9 mouse cellular contexts compared by ENCODE assay signal in the genomic region with DNA sequence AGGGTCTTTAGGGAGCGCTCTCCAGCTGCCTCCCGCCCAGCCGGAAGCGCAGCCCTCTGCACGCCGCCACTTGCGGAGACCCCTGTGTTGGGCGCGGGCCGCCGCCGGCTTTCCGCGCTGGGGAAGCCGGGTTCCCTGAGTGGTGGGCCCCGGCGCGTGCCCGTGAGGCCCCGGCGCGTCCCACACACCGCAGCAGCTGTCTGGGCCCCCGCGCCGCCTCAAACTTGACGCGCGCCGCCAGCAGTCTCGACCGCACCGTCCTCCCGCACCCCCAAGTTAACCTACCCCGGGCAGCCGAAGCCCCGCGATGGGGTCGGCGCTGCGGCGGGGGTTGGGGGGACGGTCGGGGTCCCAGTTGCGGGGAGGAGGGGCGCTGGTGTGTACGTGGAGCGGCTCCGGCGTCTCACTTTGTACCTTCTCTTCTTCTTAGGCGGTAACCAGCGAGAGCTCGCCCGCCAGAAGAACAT. TPM values are rescaled to one million over a fixed set of nuclear protein-coding genes. Genes with fewer than 3 reads are reported as not detected.
DNase-seq lines count a peak whose midpoint lies in the region; ATAC-seq lines count a peak whose summit lies in the region.
"Had no signal": no experiment of that assay in that cellular context is flagged by ENCODE, and none has a peak within 500 bp of the region (broad histone marks: within the 10 kb centered on the region; RNA-seq: fewer than 3 reads in every experiment).

No protein-coding gene starts in this region.

- peaks cover 9% of the 10 kb centered on the region for H3K36me3 ChIP-seq in hindbrain, embryonic 15.5 days

- peak overlapping the region; percentile 99 for H3K4me3 ChIP-seq in hindbrain, embryonic 15.5 days

- H3K27me3 ChIP-seq in hindbrain, embryonic 15.5 days, result no peaks in the 10 kb centered on the region

- H3K4me1 ChIP-seq in hindbrain, embryonic 15.5 days (replicated peaks), result peaks cover 24% of the 10 kb centered on the region

- H3K9ac ChIP-seq in hindbrain, embryonic 15.5 days, result peak overlapping the region; percentile 97

- peak overlapping the region; percentile 98 for H3K27ac ChIP-seq in hindbrain, embryonic 15.5 days (replicated peaks)

- no peaks in the 10 kb centered on the region for H3K9me3 ChIP-seq in hindbrain, embryonic 15.5 days

- DNase-seq in adrenal gland, postnatal 14 days, result peak; percentile 54
- DNase-seq in adrenal gland, adult (ENCODE audit: inconsistent age in 2 of 2, low spot score in 1 of 2), result no peak
- peak; percentile 36 for DNase-seq in right cerebral cortex, adult 18-20 months
- no peak for DNase-seq in right cerebral cortex, postnatal 4 days
- DNase-seq in lung, postnatal 36 days, result peak; percentile 16
- DNase-seq in adipocyte (ENCODE audit: low spot score), result no peak
- no peak for DNase-seq in left cerebral cortex, adult 9 months (ENCODE audit: low spot score in 2 of 2)

- under 1% methylated on average over 54 of the region's 54 CpGs for WGBS in hindbrain, embryonic 15.5 days

- peak; percentile 69 for ATAC-seq in hindbrain, embryonic 15.5 days (ENCODE audit: low FRiP score, low read depth)

- peak overlapping the region; percentile 84 for H3K4me2 ChIP-seq in hindbrain, embryonic 15.5 days

RNA-seq across cellular contexts. Expression of gene Serf2, which starts 0.6 kb away (rescaled TPM):
- 386 and 388 TPM in 2 replicates for total RNA-seq in adrenal gland, postnatal 14 days (2021)
- polyA plus RNA-seq in hindbrain, embryonic 15.5 days (2015; fragmentation: Nextera tagmentation; extraction: Ambion mirVana), result 281 and 313 TPM in 2 replicates

RNA-seq across cellular contexts. Expression of gene Hypk, which starts 3.5 kb away (rescaled TPM):
- total RNA-seq in adrenal gland, postnatal 14 days (2021), result 41.8 and 48.5 TPM in 2 replicates
- polyA plus RNA-seq in hindbrain, embryonic 15.5 days (2015; fragmentation: Nextera tagmentation; extraction: Ambion mirVana), result 110 and 112 TPM in 2 replicates

RNA-seq across cellular contexts. Expression of gene Ell3, which starts 5.5 kb away (rescaled TPM):
- 0.26 and 0.94 TPM in 2 replicates for total RNA-seq in adrenal gland, postnatal 14 days (2021)
- polyA plus RNA-seq in hindbrain, embryonic 15.5 days (2015; fragmentation: Nextera tagmentation; extraction: Ambion mirVana), result 2.2 and 2.4 TPM in 2 replicates
- total RNA-seq: gastrocnemius, postnatal 36 days had no signal

RNA-seq across cellular contexts. Expression of gene Serinc4, which starts 7.0 kb away (rescaled TPM):
- total RNA-seq in adrenal gland, postnatal 14 days (2021), result 0.53 TPM in 1 of 2 replicates, not detected in the other
- 0.73 and 1.3 TPM in 2 replicates for polyA plus RNA-seq in hindbrain, embryonic 15.5 days (2015; fragmentation: Nextera tagmentation; extraction: Ambion mirVana)
- total RNA-seq: gastrocnemius, postnatal 36 days had no signal

RNA-seq across cellular contexts. Expression of gene Mfap1b, which starts 24.3 kb away (rescaled TPM):
- total RNA-seq in adrenal gland, postnatal 14 days (2021), result 32.0 and 32.1 TPM in 2 replicates
- 68.0 and 70.6 TPM in 2 replicates for polyA plus RNA-seq in hindbrain, embryonic 15.5 days (2015; fragmentation: Nextera tagmentation; extraction: Ambion mirVana)

Comparison
In these comparisons a context has a peak if more than half of its experiments do, and no peak if none do; other contexts are left out.
1. DNase-seq: peak in adrenal gland, postnatal 14 days (single experiment), right cerebral cortex, adult 18-20 months (single experiment) and lung, postnatal 36 days (single experiment); none in adrenal gland, adult (0 of 2), right cerebral cortex, postnatal 4 days (single experiment), adipocyte (single experiment) and left cerebral cortex, adult 9 months (0 of 2).